Mouse (Mus musculus) heart, embryonic 15.5 days (tissue): Measurements from ENCODE around the gene Olfr592. TPM values are rescaled to one million over a fixed set of nuclear protein-coding genes. Genes with fewer than 3 reads are reported as not detected.
"Not testable (repeated sequence)": the region's sequence is repeated elsewhere in the genome, so short reads cannot be mapped to it uniquely, and the experiment has no call there.

Experiments
- ATAC-seq: fragments of 200-750 bp; cut with Nextera tagmentation; replicated peaks from 2 replicates; pipeline ENCODE4 v1.8.0; 2017; ENCODE audit warnings: low read depth, moderate TSS enrichment; ENCODE audit not compliant: insufficient number of reproducible peaks, insufficient read depth, low FRiP score
- H3K27ac ChIP-seq: fragments of 300-500 bp; sonication (generic); 2 replicates; pipeline ENCODE4 v1.5.1; 2015; ENCODE audit warnings: mild to moderate bottlenecking, inconsistent platforms
- H3K27me3 ChIP-seq: fragments of 300-500 bp; sonication (generic); 2 replicates; pipeline ENCODE4 v1.6.1; 2015; ENCODE audit warnings: inconsistent platforms
- H3K36me3 ChIP-seq: fragments of 300-500 bp; sonication (generic); 2 replicates; pipeline ENCODE4 v1.6.1; 2015; ENCODE audit warnings: mild to moderate bottlenecking, inconsistent platforms
- H3K4me1 ChIP-seq: fragments of 300-500 bp; sonication (generic); replicated peaks from 2 replicates; pipeline ENCODE4 v1.6.1; 2015; ENCODE audit warnings: inconsistent platforms
- H3K4me2 ChIP-seq: fragments of 300-500 bp; sonication (generic); 2 replicates; pipeline ENCODE4 v1.6.1; 2015; ENCODE audit warnings: inconsistent platforms, mild to moderate bottlenecking, moderate library complexity
- H3K4me3 ChIP-seq: fragments of 300-500 bp; sonication (generic); 2 replicates; pipeline ENCODE4 v1.5.1; 2015; ENCODE audit warnings: mild to moderate bottlenecking, inconsistent platforms
- H3K9ac ChIP-seq: fragments of 300-500 bp; sonication (generic); 2 replicates; pipeline ENCODE4 v1.6.1; 2015; ENCODE audit warnings: mild to moderate bottlenecking, inconsistent platforms
- H3K9me3 ChIP-seq: fragments of 300-500 bp; sonication (generic); replicated peaks from 2 replicates; pipeline ENCODE4 v1.6.1; 2016; ENCODE audit warnings: inconsistent platforms
- WGBS: fragments of 180-500 bp; shearing (Covaris S2); methylation state at CpG from one replicate; pipeline ENCODE4 v1.1.7; 2015; ENCODE audit warnings: mixed read lengths; 5-methylcytosine and 5-hydroxymethylcytosine counted together
- polyA plus RNA-seq: library from polyadenylated mRNA; unstranded; fragments of >200 nt; fragmentation: Nextera tagmentation; extraction: Ambion mirVana; gene quantifications from 2 replicates; pipeline ENCODE4 v1.2.1, GENCODE M21; 2015

Gene Olfr592
- not detected in 2 replicates for polyA plus RNA-seq

DNA sequence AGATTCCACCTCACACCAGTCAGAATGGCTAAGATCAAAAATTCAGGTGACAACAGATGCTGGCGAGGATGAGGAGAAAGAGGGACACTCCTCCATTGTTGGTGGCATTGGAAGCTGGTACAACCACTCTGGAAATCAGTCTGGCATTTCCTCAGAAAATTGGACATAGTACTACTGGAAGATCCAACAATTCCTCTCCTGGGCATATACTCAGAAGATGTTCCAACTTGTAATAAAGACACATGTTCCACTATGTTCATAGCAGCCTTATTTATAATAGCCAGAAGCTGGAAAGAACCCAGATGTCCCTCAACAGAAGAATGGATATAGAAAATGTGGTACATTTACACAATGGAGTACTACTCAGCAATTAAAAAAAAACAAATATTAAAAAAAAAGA is at the start of gene Olfr592:
Gene Olfr592, plus strand, starts transcription at position 301 of the 400 bp plus-strand sequence.
- ATAC-seq, H3K9me3 ChIP-seq, H3K4me2 ChIP-seq, H3K27ac ChIP-seq, H3K9ac ChIP-seq, H3K36me3 ChIP-seq, H3K4me1 ChIP-seq, H3K4me3 ChIP-seq, H3K27me3 ChIP-seq: not testable (repeated sequence)
- WGBS, result 62% methylated on average over 1 of the region's 1 CpGs

DNA sequence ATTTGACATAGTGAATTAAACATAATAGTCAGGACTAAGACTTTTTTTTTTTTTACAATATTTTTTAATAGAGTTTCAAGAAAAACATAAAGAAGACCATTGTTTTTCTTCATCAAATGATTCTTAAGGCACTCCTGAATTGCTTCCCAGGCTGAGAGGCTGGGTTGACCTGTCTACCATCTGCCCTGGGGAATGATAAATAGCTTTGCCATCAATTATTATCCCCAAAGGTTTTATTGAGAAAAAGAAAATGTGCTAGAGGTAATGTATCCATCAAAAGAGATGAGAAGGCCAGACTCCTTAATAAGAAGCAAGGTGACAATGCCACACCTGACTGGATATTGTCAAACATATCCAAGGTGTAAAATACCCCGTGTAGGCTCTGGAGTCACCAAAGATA is 44.0 kb upstream of the Olfr592 start, which contains the start of gene Olfr588-ps1:
Gene Olfr588-ps1, plus strand, starts transcription at position 301 of the 400 bp plus-strand sequence.
- Histone ChIP-seq H3K9ac (no peak within 1 kb of the TSS), H3K27me3 (no peaks in the 10 kb centered on the region), H3K36me3 (no peaks in the 10 kb centered on the region), H3K9me3 (no peaks in the 10 kb centered on the region), H3K4me1 (no peaks in the 10 kb centered on the region), H3K4me2 (no peak within 1 kb of the TSS), H3K4me3 (no peak within 1 kb of the TSS), H3K27ac (no peak within 1 kb of the TSS)
- no peak for ATAC-seq
- 74% methylated on average over 1 of the region's 1 CpGs for WGBS

DNA sequence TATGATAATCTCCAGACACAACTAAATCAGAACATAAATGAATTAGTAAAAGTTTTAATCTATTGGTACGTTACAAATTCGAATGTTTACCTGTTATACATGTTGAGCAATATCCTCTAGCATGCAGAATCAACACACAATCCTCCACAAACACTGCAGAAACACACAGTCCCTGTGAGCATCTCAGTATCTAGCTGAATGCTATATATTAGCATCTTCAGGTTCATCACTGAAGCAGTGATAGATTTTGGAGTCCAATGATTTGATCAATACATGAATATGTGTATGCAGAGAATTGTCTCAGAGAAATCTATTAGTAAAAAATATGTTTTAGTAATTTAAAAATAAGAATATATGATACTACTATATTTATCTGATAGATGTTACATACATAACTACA is 28.3 kb upstream of the Olfr592 start, which contains the start of gene Olfr589:
Gene Olfr589, minus strand, starts transcription at position 101 of the 400 bp plus-strand sequence.
- WGBS, result 59% methylated on average over 2 of the region's 2 CpGs
- H3K4me1 ChIP-seq, result no peaks in the 10 kb centered on the region
- H3K9ac ChIP-seq, result no peak within 1 kb of the TSS
- no peaks in the 10 kb centered on the region for H3K9me3 ChIP-seq
- no peak within 1 kb of the TSS for H3K4me2 ChIP-seq
- no peak for ATAC-seq
- no peaks in the 10 kb centered on the region for H3K27me3 ChIP-seq
- H3K36me3 ChIP-seq, result no peaks in the 10 kb centered on the region
- H3K4me3 ChIP-seq, result no peak within 1 kb of the TSS
- no peak within 1 kb of the TSS for H3K27ac ChIP-seq

DNA sequence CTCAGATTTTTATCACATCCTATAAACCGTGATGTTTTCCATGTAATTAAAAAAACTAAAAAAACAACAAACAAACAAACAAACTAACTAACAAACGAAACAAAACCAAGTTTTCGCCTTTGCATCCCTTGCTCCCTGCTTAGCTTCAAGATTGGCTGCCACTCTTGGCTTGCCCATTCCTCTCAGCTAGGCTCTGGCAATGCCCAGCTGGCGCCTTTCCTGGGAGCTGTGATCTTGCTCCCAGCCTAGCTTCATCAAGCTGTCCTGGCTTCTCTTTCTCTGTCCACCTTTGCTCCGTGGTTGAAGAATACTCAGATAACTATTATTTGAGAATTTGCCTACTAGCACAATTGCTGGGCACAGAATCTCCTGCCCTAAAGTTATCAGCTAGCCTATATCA is 14.9 kb upstream of the Olfr592 start:
- no peaks in the 10 kb centered on the region for H3K4me1 ChIP-seq
- no peaks in the 10 kb centered on the region for H3K27me3 ChIP-seq
- no peak overlapping the region for H3K4me2 ChIP-seq
- H3K27ac ChIP-seq, result no peak overlapping the region
- no peak overlapping the region for H3K9ac ChIP-seq
- ATAC-seq, result no peak
- H3K36me3 ChIP-seq, result no peaks in the 10 kb centered on the region
- WGBS, result 68% methylated on average over 5 of the region's 5 CpGs
- H3K9me3 ChIP-seq, result no peaks in the 10 kb centered on the region
- H3K4me3 ChIP-seq, result no peak overlapping the region

DNA sequence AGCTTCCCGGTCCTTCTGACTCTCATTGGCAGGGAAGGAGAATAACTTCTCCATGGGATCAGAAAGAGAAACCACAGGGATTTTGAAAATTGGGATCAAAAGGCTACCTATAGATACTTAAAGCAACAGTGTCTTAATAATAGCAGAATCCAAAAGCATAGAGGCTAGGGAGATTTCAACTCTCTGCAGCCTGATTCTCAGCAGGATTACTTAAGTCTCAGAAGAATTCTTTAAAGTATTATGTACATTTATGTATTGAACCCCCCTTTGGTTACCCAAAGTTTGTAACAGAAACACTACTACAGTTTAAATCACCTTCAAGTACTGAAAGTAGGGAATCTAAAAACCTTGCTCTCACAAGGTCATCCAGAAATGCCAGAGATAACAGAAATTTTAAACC is 6.4 kb upstream of the Olfr592 start, which contains the start of gene Olfr591:
Gene Olfr591, minus strand, starts transcription at position 101 of the 400 bp plus-strand sequence.
- H3K4me2 ChIP-seq, result no peak within 1 kb of the TSS
- no peak for ATAC-seq
- H3K27ac ChIP-seq, result no peak within 1 kb of the TSS

DNA sequence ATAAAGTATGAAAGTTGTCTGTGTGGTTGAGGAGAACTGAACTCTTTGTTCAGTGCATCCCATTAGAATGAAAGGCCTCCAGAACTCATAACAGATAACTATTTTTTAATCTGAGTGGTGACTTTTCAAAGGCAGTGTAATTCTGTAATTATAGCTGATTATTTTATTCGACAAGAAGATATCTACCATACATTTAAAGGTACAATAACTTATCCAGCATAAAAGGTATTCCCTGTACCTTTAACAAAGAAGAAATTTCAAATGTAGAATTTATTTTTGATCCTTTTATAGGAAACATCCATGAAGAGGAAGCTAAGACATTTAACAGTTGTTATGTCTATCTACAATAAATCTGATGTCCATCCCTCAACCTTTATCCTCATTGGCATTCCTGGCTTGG is 27.0 kb downstream of the Olfr592 start, which contains the start of gene Olfr593:
Gene Olfr593, plus strand, starts transcription at position 301 of the 400 bp plus-strand sequence.
- no peak within 1 kb of the TSS for H3K27ac ChIP-seq
- H3K9me3 ChIP-seq, result no peaks in the 10 kb centered on the region

More for the DNA sequence above, 6.4 kb upstream of the Olfr592 start, which contains the start of gene Olfr591:
- Histone ChIP-seq H3K36me3 (no peaks in the 10 kb centered on the region), H3K27me3 (no peaks in the 10 kb centered on the region), H3K4me1 (no peaks in the 10 kb centered on the region), H3K4me3 (no peak within 1 kb of the TSS), H3K9me3 (0 out of 2 replicates have a peak, but pooled peaks cover 2% of the 10 kb centered on the region), H3K9ac (no peak within 1 kb of the TSS)
- 70% methylated on average over 1 of the region's 1 CpGs for WGBS

DNA sequence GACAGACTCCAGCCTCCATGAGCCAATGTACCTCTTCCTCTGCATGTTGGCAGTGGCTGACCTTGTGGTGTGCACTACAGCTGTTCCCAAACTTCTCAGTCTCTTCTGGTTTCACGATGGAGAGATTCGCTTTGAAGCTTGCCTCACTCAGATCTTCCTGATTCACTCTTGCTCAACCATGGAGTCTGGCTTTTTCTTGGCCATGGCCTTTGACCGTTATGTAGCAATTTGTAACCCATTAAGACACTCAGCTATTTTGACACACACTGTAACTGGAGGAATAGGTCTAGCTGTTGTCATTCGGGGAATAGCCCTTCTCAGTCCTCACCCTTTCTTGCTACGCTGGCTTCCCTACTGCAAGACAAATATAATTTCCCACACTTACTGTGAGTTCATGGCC is 27.4 kb downstream of the Olfr592 start:
- H3K9me3 ChIP-seq, H3K4me1 ChIP-seq, ATAC-seq, H3K27me3 ChIP-seq, H3K4me3 ChIP-seq, H3K36me3 ChIP-seq, H3K27ac ChIP-seq, H3K4me2 ChIP-seq, H3K9ac ChIP-seq: not testable (repeated sequence)
- 77% methylated on average over 5 of the region's 5 CpGs for WGBS

More for the DNA sequence above, 27.0 kb downstream of the Olfr592 start, which contains the start of gene Olfr593:
- 60% methylated on average over 1 of the region's 1 CpGs for whole genome bisulfite sequencing
- no peaks in the 10 kb centered on the region for H3K36me3 ChIP-seq
- no peaks in the 10 kb centered on the region for H3K27me3 ChIP-seq
- no peak for ATAC-seq
- H3K4me3 ChIP-seq, result no peak within 1 kb of the TSS
- H3K9ac ChIP-seq, result no peak within 1 kb of the TSS
- H3K4me1 ChIP-seq, result no peaks in the 10 kb centered on the region
- no peak within 1 kb of the TSS for H3K4me2 ChIP-seq

DNA sequence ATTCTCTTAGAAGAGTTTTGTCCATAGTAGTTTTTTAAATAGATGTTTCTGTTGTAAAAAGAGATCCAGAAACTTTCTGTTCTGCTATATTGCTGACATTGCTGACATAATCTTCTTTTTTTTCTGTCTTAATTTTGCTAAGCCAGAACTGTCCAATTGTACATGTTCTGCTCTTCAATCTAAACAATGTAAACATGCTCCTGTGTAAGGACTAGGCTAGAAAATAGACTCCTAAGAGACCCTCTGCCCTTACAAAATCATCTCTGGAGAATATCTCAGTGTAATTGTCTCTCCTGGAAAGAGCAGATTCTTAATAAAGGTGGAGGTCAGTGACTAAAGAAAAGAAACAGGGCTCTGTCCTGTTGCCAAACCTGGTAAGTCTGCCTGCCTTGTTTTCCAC is 32.1 kb downstream of the Olfr592 start, which contains the start of gene Olfr594:
Gene Olfr594, plus strand, starts transcription at position 301 of the 400 bp plus-strand sequence.
- H3K9me3 ChIP-seq, result no peaks in the 10 kb centered on the region
- H3K4me2 ChIP-seq, result no peak within 1 kb of the TSS
- H3K4me3 ChIP-seq, result no peak within 1 kb of the TSS
- no peaks in the 10 kb centered on the region for H3K36me3 ChIP-seq
- no peaks in the 10 kb centered on the region for H3K27me3 ChIP-seq
- no peak within 1 kb of the TSS for H3K27ac ChIP-seq
- no peak within 1 kb of the TSS for H3K9ac ChIP-seq
- ATAC-seq, result no peak
- H3K4me1 ChIP-seq, result no peaks in the 10 kb centered on the region

Other genes starting within 250 kb of the Olfr592 start
- gene Olfr573-ps1, start 242.2 kb upstream of the Olfr592 start, polyA plus RNA-seq, result not detected in 2 replicates
- not detected in 2 replicates for gene Olfr574, start 236.3 kb upstream of the Olfr592 start, polyA plus RNA-seq
- not detected in 2 replicates for gene Olfr575, start 226.0 kb upstream of the Olfr592 start, polyA plus RNA-seq
- gene Olfr576, start 222.1 kb upstream of the Olfr592 start, polyA plus RNA-seq, result not detected in 2 replicates
- gene Olfr577, start 208.9 kb upstream of the Olfr592 start, polyA plus RNA-seq, result not detected in 2 replicates
- gene Olfr578, start 195.5 kb upstream of the Olfr592 start, polyA plus RNA-seq, result not detected in 2 replicates
- gene Olfr582, start 146.8 kb upstream of the Olfr592 start, polyA plus RNA-seq, result not detected in 2 replicates
- not detected in 2 replicates for gene Olfr583, start 133.5 kb upstream of the Olfr592 start, polyA plus RNA-seq
- not detected in 2 replicates for gene Olfr584, start 102.9 kb upstream of the Olfr592 start, polyA plus RNA-seq
- gene Olfr585, start 87.1 kb upstream of the Olfr592 start, polyA plus RNA-seq, result not detected in 2 replicates
- not detected in 2 replicates for gene Olfr586, start 59.2 kb upstream of the Olfr592 start, polyA plus RNA-seq
- not detected in 2 replicates for gene Olfr588-ps1, start 43.9 kb upstream of the Olfr592 start, polyA plus RNA-seq
- gene Olfr589, start 28.4 kb upstream of the Olfr592 start, polyA plus RNA-seq, result not detected in 2 replicates
- gene Olfr591, start 6.5 kb upstream of the Olfr592 start, polyA plus RNA-seq, result not detected in 2 replicates
- not detected in 2 replicates for gene Olfr593, start 27.1 kb downstream of the Olfr592 start, polyA plus RNA-seq
- not detected in 2 replicates for gene Olfr594, start 32.2 kb downstream of the Olfr592 start, polyA plus RNA-seq
- not detected in 2 replicates for gene Usp17ld, start 67.7 kb downstream of the Olfr592 start, polyA plus RNA-seq
- not detected in 2 replicates for gene Olfr596, start 120.8 kb downstream of the Olfr592 start, polyA plus RNA-seq
- not detected in 2 replicates for gene Olfr597, start 131.5 kb downstream of the Olfr592 start, polyA plus RNA-seq
- not detected in 2 replicates for gene Olfr598, start 138.8 kb downstream of the Olfr592 start, polyA plus RNA-seq
- gene Olfr599, start 151.1 kb downstream of the Olfr592 start, polyA plus RNA-seq, result not detected in 2 replicates
- gene Olfr600, start 164.9 kb downstream of the Olfr592 start, polyA plus RNA-seq, result not detected in 2 replicates
- gene Olfr601, start 177.9 kb downstream of the Olfr592 start, polyA plus RNA-seq, result not detected in 2 replicates
- gene Olfr603, start 201.4 kb downstream of the Olfr592 start, polyA plus RNA-seq, result not detected in 2 replicates
- gene Usp17lc, start 230.3 kb downstream of the Olfr592 start, polyA plus RNA-seq, result not detected in 2 replicates